Mouse (Mus musculus) left cerebral cortex, adult 2 months (tissue): ENCODE data around the gene Klhl26. TPM values are rescaled to one million over a fixed set of nuclear protein-coding genes. Genes with fewer than 3 reads are reported as not detected.

Experiments used
- DNase-seq, 2 experiments: peaks; one replicate each; pipeline ENCODE4 v3.0.0; 2021 to 2022; ENCODE audit warnings: low spot score in 2 of 2, mixed read lengths in 1 of 2; ENCODE audit errors: extremely low spot score in 1 of 2
- H3K27ac ChIP-seq: fragments of 200-600 bp; 2 replicates; pipeline ENCODE4 v1.8.1; 2022
- H3K4me3 ChIP-seq: fragments of 200-600 bp; 2 replicates; pipeline ENCODE4 v1.8.1; 2022
- CTCF ChIP-seq: fragments of 200-600 bp; IDR thresholded peaks from 2 replicates; pipeline ENCODE4 v1.8.1; 2022; ENCODE audit warnings: antibody characterized with exemption, mild to moderate bottlenecking, moderate library complexity
- intact Hi-C: fragments of 180-260 bp; cut with DNase I; formaldehyde crosslinking; loops from one replicate; pipeline ENCODE4 v1.15.1; 2025
- total RNA-seq, 2 experiments: library from RNA; stranded (reverse); gene quantifications; 2 replicates each; pipeline ENCODE4 v1.2.3; 2021

Gene Klhl26
- total RNA-seq, 2 experiments from 2014 or later, result 43.7 to 44.4 TPM

GRCm38 (mm10) chr8:70438423-70438822, 38.3 kb downstream of the Klhl26 start:
- intact Hi-C loops, result no loop called here
- no peak for TF ChIP-seq CTCF
- no peak for DNase-seq
- H3K4me3 ChIP-seq, result peak overlapping the region; percentile 89
- no peak overlapping the region for H3K27ac ChIP-seq

DNA sequence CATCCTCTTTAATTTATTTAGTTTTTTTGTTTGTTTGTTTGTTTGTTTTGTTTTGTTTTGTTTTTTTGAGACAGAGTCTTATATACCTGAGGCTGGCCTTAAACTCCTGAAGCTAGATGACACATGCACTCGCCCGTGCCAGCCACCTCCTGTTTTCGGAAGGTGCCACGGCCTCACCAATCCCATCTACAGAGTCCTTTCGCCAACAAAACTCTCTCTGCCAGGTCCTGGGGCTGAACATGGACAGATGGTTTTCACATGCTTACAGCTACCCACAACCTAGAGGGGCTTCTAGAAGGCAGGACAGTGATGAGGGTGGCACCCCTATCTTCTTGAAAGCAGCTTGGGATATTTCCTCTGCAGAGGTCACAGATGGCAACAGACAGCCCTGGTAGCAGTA, 41.6 kb downstream of the Klhl26 start:
- no peak overlapping the region for H3K4me3 ChIP-seq
- intact Hi-C loops, result no loop called here
- no peak for DNase-seq
- no peak for TF ChIP-seq CTCF
- H3K27ac ChIP-seq, result no peak overlapping the region

GRCm38 (mm10) chr8:70432991-70433536, 43.7 kb downstream of the Klhl26 start:
- intact Hi-C loops, result no loop called here
- Histone ChIP-seq H3K27ac (no peak overlapping the region), H3K4me3 (no peak overlapping the region)
- no peak for DNase-seq
- no peak for TF ChIP-seq CTCF

DNA sequence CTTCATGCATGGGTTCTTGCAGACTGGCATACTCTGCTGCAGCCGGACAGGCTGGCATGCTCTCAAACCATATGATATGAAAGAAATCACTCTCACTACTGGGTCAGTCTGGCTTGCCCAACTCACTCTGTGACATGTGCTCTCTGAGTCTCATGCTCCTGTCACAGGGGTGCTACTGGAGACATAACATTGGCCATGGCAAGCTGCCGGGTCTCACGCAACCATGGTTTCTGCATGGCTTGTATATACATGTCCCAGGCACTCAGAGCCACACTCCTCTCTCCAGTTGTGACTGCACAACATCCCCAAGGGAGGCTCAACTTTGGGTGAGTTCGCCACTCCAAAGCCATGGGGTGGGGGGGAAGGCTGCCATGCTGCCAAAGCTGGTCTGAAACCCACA, 45.6 kb downstream of the Klhl26 start:
- Histone ChIP-seq H3K27ac (no peak overlapping the region), H3K4me3 (no peak overlapping the region)
- intact Hi-C loops, result no loop called here
- DNase-seq, result no peak
- no peak for TF ChIP-seq CTCF

GRCm38 (mm10) chr8:70426300-70426907, 50.4 kb downstream of the Klhl26 start:
- TF ChIP-seq CTCF, result no peak
- H3K27ac ChIP-seq, result no peak overlapping the region
- no peak overlapping the region for H3K4me3 ChIP-seq
- intact Hi-C loops, result no loop called here
- DNase-seq, result no peak

DNA sequence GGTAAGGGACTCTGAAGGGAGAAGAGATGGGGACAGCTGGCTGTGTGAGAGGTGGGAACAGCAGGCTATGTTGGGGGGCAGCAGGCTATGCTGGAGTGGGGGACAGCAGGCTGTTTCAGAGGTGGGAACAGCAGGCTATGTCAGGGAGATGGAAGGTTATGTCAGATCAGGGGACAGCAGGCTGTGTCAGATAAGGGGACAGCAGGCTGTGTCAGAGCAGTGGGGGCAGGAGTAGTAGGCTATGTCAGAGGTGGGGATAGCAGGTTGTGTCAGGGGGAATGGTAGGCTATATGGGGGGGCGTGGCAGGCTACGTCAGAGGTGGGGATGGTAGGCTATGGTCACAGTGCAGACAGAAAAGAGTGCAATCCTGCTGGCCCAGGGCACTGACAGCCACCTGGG, 54.0 kb downstream of the Klhl26 start:
- Histone ChIP-seq H3K27ac (no peak overlapping the region), H3K4me3 (no peak overlapping the region)
- TF ChIP-seq CTCF, result no peak
- no peak for DNase-seq
- intact Hi-C loops, result no loop called here

DNA sequence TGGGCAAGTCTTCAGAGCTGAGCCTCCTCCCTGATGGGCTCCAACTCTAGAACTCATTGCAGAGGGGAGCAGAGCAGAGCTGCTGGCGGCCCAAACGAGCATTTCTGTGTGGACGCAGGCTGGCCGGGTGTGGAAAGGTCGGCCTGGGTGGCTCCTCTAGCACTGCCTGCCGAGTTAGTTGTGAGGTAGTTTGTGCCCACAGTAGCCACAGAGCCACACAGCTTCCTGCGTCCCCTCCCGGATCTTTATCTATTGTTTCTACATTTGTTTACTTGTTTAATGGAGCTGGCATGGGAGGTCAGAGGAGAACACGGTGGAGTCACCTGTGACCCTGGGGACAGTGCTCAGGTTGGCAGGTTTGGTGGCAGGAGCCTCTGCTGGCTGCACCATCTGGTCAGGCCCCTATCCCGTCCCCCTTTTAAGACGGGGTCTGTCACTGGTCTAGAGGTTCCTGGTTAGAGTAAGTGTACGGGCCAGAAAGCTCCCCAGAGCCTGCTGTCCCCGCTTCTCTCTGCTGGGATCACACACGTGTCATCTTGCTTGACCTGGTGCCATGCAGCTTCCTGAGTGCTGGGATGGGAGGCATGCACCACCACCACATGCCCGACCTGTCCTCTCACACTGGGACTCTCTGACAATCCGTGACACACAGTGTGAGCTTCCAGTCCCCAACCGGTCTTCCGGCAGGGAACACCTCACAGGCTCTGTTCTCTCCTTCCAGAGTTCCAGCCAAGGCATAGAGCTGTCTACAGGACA, 55.2 kb downstream of the Klhl26 start:
- DNase-seq, result no peak
- Histone ChIP-seq H3K4me3 (no peak overlapping the region), H3K27ac (no peak overlapping the region)
- intact Hi-C loops, result no loop called here
- TF ChIP-seq CTCF, result no peak

GRCm38 (mm10) chr8:70419879-70420643, 56.7 kb downstream of the Klhl26 start:
- H3K27ac ChIP-seq, result peak overlapping the region; percentile 71
- intact Hi-C loops, result loop anchor here (2.0 to 5.0 kb wide), 2 partner anchors 43 to 68 kb away; partner anchors contain the start of gene Upf1
- no peak for TF ChIP-seq CTCF
- H3K4me3 ChIP-seq, result no peak overlapping the region
- no peak for DNase-seq

DNA sequence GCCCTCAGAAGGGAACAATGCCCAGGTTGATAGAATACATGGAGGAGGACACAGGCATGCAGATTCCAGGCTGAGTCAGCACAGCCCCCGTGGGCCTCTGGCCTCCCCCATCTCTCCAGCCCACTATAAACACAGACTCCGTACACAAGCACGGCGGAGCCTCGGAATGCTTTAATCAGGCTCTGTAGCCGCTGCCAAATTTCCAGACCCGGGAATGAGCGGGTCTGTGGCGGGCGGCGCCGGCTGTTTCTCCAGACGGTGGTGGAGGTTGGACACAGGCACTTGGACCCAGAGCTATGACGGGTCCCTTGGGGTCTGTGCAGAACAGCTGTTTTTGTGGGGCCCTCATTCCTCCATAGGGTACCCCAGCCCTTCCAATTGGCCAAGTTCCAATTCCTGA, 57.8 kb downstream of the Klhl26 start:
- peak; percentile 39 to 67 for DNase-seq
- intact Hi-C loops, result loop anchor here (1.0 to 5.0 kb wide), 3 partner anchors 20 to 67 kb away; partner anchors contain the start of genes Crtc1 and Upf1

GRCm38 (mm10) chr8:70417914-70418313, 58.9 kb downstream of the Klhl26 start:
- peak overlapping the region; percentile 74 for H3K27ac ChIP-seq

More for the DNA sequence above, 57.8 kb downstream of the Klhl26 start:
- H3K27ac ChIP-seq, result peak overlapping the region; percentile 71
- no peak for TF ChIP-seq CTCF
- H3K4me3 ChIP-seq, result no peak overlapping the region

DNA sequence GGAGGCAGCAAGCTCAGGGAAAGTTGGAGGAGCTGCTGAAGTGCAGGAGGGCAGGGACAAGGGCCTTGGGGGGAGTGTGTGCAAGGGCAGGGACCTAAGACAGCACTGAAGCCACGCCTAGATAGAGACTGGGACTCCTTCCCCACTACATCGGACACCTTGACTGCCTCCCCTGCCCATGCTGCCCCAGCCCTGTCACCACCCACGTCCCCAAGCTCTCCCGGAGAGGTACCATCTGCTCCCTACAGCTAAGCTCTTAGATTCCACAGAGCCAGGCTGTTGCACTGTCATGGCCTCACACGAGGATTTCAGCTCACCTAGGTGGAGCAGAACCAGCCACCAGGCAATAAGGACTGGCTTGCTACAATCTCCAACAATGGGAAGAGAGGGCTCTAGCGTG, 59.8 kb downstream of the Klhl26 start:
- H3K4me3 ChIP-seq, result no peak overlapping the region
- H3K27ac ChIP-seq, result peak overlapping the region; percentile 74
- DNase-seq, result peak; percentile 50 to 59
- no peak for TF ChIP-seq CTCF
- intact Hi-C loops, result loop anchor here (5.0 kb wide), 1 partner anchor 65 kb away; the partner anchor contains the start of gene Upf1

More at GRCm38 (mm10) chr8:70417914-70418313, 58.9 kb downstream of the Klhl26 start:
- no peak overlapping the region for H3K4me3 ChIP-seq
- intact Hi-C loops, result loop anchor here (1.0 to 5.0 kb wide), 3 partner anchors 21 to 66 kb away; partner anchors contain the start of genes Crtc1 and Upf1
- DNase-seq, result peak; percentile 78 to 83
- peak; percentile 22 for TF ChIP-seq CTCF
